Mouse (Mus musculus): Measurements from ENCODE around the gene Ppfia2.

Ppfia2 gene

GRCm38 (mm10) chr10:106665221-106665620 lies 195.1 kb downstream of the Ppfia2 start:
- no peak for DNase-seq (ENCODE audit: low spot score)

GRCm38 (mm10) chr10:106670170-106670569 lies 200.0 kb downstream of the Ppfia2 start:
- no peak for DNase-seq (ENCODE audit: low spot score)

- no peak for DNase-seq (ENCODE audit: low spot score)
Observed at GRCm38 (mm10) chr10:106681395-106681794, 211.3 kb downstream of the Ppfia2 start.

GRCm38 (mm10) chr10:106685519-106685918 lies 215.4 kb downstream of the Ppfia2 start:
- no peak for DNase-seq (ENCODE audit: low spot score)

GRCm38 (mm10) chr10:106719936-106720335 lies 249.8 kb downstream of the Ppfia2 start:
- no peak for DNase-seq (ENCODE audit: low spot score)

GRCm38 (mm10) chr10:106732265-106732664 lies 262.1 kb downstream of the Ppfia2 start:
- DNase-seq (ENCODE audit: low spot score), result no peak

GRCm38 (mm10) chr10:106736230-106737063 lies 266.3 kb downstream of the Ppfia2 start:
- no peak for DNase-seq (ENCODE audit: low spot score)

- no peak for DNase-seq (ENCODE audit: low spot score)
Observed at GRCm38 (mm10) chr10:106738190-106738589, 268.1 kb downstream of the Ppfia2 start.

GRCm38 (mm10) chr10:106744966-106745365 lies 274.8 kb downstream of the Ppfia2 start:
- DNase-seq (ENCODE audit: low spot score), result no peak

- no peak for DNase-seq (ENCODE audit: low spot score)
Observed at GRCm38 (mm10) chr10:106761061-106761460, 290.9 kb downstream of the Ppfia2 start.

GRCm38 (mm10) chr10:106763785-106764184 lies 293.6 kb downstream of the Ppfia2 start:
- DNase-seq (ENCODE audit: low spot score), result no peak

GRCm38 (mm10) chr10:106775571-106775970 lies 305.4 kb downstream of the Ppfia2 start:
- DNase-seq (ENCODE audit: low spot score), result no peak

- no peak for DNase-seq (ENCODE audit: low spot score)
Observed at GRCm38 (mm10) chr10:106815447-106815846, 345.3 kb downstream of the Ppfia2 start.

- no peak for DNase-seq (ENCODE audit: low spot score)
Observed at GRCm38 (mm10) chr10:106818381-106818780, 348.2 kb downstream of the Ppfia2 start.

GRCm38 (mm10) chr10:106824215-106824614 lies 354.1 kb downstream of the Ppfia2 start:
- no peak for DNase-seq (ENCODE audit: low spot score)

GRCm38 (mm10) chr10:106838476-106838875 lies 368.3 kb downstream of the Ppfia2 start:
- DNase-seq (ENCODE audit: low spot score), result no peak

GRCm38 (mm10) chr10:106858106-106858505 lies 388.0 kb downstream of the Ppfia2 start:
- DNase-seq (ENCODE audit: low spot score), result no peak

GRCm38 (mm10) chr10:106870233-106870632 lies 400.1 kb downstream of the Ppfia2 start:
- DNase-seq (ENCODE audit: low spot score), result no peak

- no peak for DNase-seq (ENCODE audit: low spot score)
Observed at GRCm38 (mm10) chr10:106871847-106872246, 401.7 kb downstream of the Ppfia2 start.

GRCm38 (mm10) chr10:106872714-106873113 lies 402.6 kb downstream of the Ppfia2 start:
- DNase-seq (ENCODE audit: low spot score), result no peak

GRCm38 (mm10) chr10:106881330-106881729 lies 411.2 kb downstream of the Ppfia2 start:
- DNase-seq (ENCODE audit: low spot score), result no peak

- DNase-seq (ENCODE audit: low spot score), result no peak
Observed at GRCm38 (mm10) chr10:106896351-106896750, 426.2 kb downstream of the Ppfia2 start.

GRCm38 (mm10) chr10:106910108-106910507 lies 440.0 kb downstream of the Ppfia2 start:
- DNase-seq (ENCODE audit: low spot score), result no peak

- no peak for DNase-seq (ENCODE audit: low spot score)
Observed at GRCm38 (mm10) chr10:106913032-106913431, 442.9 kb downstream of the Ppfia2 start.

Data from c-Kit-positive CD71-positive TER-119-positive erythroid progenitor cells, embryonic 14.5 days (primary cell).